In genomic region chr9:102725958-102726654, GRCm38 (mm10) we compare ENCODE assay signal across 8 mouse cellular contexts. TPM values are rescaled to one million over a fixed set of nuclear protein-coding genes. Genes with fewer than 3 reads are reported as not detected.
DNase-seq lines count a peak whose midpoint lies in the region; ATAC-seq lines count a peak whose summit lies in the region.

No protein-coding gene starts in this region.

- WGBS in hindbrain, embryonic 16.5 days, result under 1% methylated on average over 18 of the region's 22 CpGs
- under 1% methylated on average over 20 of the region's 22 CpGs for WGBS in limb, embryonic 12.5 days
- under 1% methylated on average over 19 of the region's 22 CpGs for whole genome bisulfite sequencing in midbrain, embryonic 15.5 days

- peaks cover 58% of the 10 kb centered on the region for H3K4me1 ChIP-seq in hindbrain, embryonic 16.5 days (ENCODE audit: control insufficient read depth, insufficient read depth, low read depth, low read length)
- peaks cover 65% of the 10 kb centered on the region for H3K4me1 ChIP-seq in limb, embryonic 12.5 days (replicated peaks)
- H3K4me1 ChIP-seq in midbrain, embryonic 15.5 days, result peaks cover 60% of the 10 kb centered on the region

- peak; percentile 69 to 76 for DNase-seq in adrenal gland, adult 18-20 months (ENCODE audit: low spot score in 2 of 2)
- peak; percentile 90 for DNase-seq in embryo, embryonic 10.5 days (ENCODE audit: low spot score)
- peak; percentile 93 for DNase-seq in gastrocnemius, postnatal 14 days
- peak; percentile 27 for DNase-seq in telencephalon, adult 2 months (ENCODE audit: low read depth, low spot score)
- no peak for DNase-seq in spleen, postnatal 4 days (ENCODE audit: low spot score in 2 of 2)

- H3K9me3 ChIP-seq in hindbrain, embryonic 16.5 days (ENCODE audit: control insufficient read depth, low read length), result no peaks in the 10 kb centered on the region
- no peaks in the 10 kb centered on the region for H3K9me3 ChIP-seq in limb, embryonic 12.5 days
- H3K9me3 ChIP-seq in midbrain, embryonic 15.5 days, result no peaks in the 10 kb centered on the region

- H3K4me3 ChIP-seq in hindbrain, embryonic 16.5 days (ENCODE audit: low read length), result no peak overlapping the region
- H3K4me3 ChIP-seq in limb, embryonic 12.5 days (replicated peaks), result peak overlapping the region; percentile 23
- H3K4me3 ChIP-seq in midbrain, embryonic 15.5 days, result no peak overlapping the region

- H3K27me3 ChIP-seq in hindbrain, embryonic 16.5 days (replicated peaks; ENCODE audit: control insufficient read depth, insufficient read depth, low read length), result no peaks in the 10 kb centered on the region
- no peaks in the 10 kb centered on the region for H3K27me3 ChIP-seq in limb, embryonic 12.5 days
- no peaks in the 10 kb centered on the region for H3K27me3 ChIP-seq in midbrain, embryonic 15.5 days (replicated peaks)

- peak overlapping the region; percentile 33 for H3K9ac ChIP-seq in hindbrain, embryonic 16.5 days (ENCODE audit: low read depth, low read length)
- H3K9ac ChIP-seq in limb, embryonic 12.5 days (replicated peaks), result no peak overlapping the region
- no peak overlapping the region for H3K9ac ChIP-seq in midbrain, embryonic 15.5 days

- peak overlapping the region; percentile 66 for H3K27ac ChIP-seq in hindbrain, embryonic 16.5 days (ENCODE audit: low read depth, low read length)
- H3K27ac ChIP-seq in limb, embryonic 12.5 days, result peak overlapping the region; percentile 91
- H3K27ac ChIP-seq in midbrain, embryonic 15.5 days, result peak overlapping the region; percentile 75

- H3K4me2 ChIP-seq in hindbrain, embryonic 16.5 days (ENCODE audit: low read length), result peak overlapping the region; percentile 40
- H3K4me2 ChIP-seq in limb, embryonic 12.5 days, result peak overlapping the region; percentile 56
- peak overlapping the region; percentile 14 for H3K4me2 ChIP-seq in midbrain, embryonic 15.5 days

- intact Hi-C loops in gastrocnemius, postnatal 14 days (cut with DNase I; ENCODE audit: low total_unique reads), result no loop called here

- peak; percentile 41 for ATAC-seq in hindbrain, embryonic 16.5 days
- peak; percentile 82 for ATAC-seq in limb, embryonic 12.5 days (ENCODE audit: insufficient number of reproducible peaks, insufficient read depth, low FRiP score, low TSS enrichment, low read depth)
- ATAC-seq in midbrain, embryonic 15.5 days (replicated peaks), result peak; percentile 43

- peaks cover 65% of the 10 kb centered on the region for H3K36me3 ChIP-seq in hindbrain, embryonic 16.5 days (ENCODE audit: control insufficient read depth, insufficient read depth, low read length)
- H3K36me3 ChIP-seq in limb, embryonic 12.5 days, result peaks cover 98% of the 10 kb centered on the region
- peaks cover 63% of the 10 kb centered on the region for H3K36me3 ChIP-seq in midbrain, embryonic 15.5 days (replicated peaks)

RNA-seq across cellular contexts. Expression of gene Amotl2, which starts 9.6 kb away (rescaled TPM):
- total RNA-seq in adrenal gland, adult 18-20 months (2021), result 100 to 1,000 TPM in 1 of 2 experiments, 10 to 100 TPM in 1; 73.0 to 202 TPM
- 10 to 100 TPM; 19.4 to 25.0 TPM for total RNA-seq in gastrocnemius, postnatal 14 days (2021)
- 40.7 and 47.5 TPM in 2 replicates for polyA plus RNA-seq in hindbrain, embryonic 16.5 days (2015; fragmentation: Nextera tagmentation; extraction: Ambion mirVana)
- 73.1 and 73.9 TPM in 2 replicates for polyA plus RNA-seq in limb, embryonic 12.5 days (2016; fragmentation: Nextera tagmentation; extraction: Ambion mirVana)
- 83.4 and 90.5 TPM in 2 replicates for polyA plus RNA-seq in midbrain, embryonic 15.5 days (2015; fragmentation: Nextera tagmentation; extraction: Ambion mirVana)

Comparison
In these comparisons a context has a peak if more than half of its experiments do, and no peak if none do; other contexts are left out.
1. DNase-seq: peak in adrenal gland, adult 18-20 months (2 of 2), embryo, embryonic 10.5 days (single experiment), gastrocnemius, postnatal 14 days (single experiment) and telencephalon, adult 2 months (single experiment); none in spleen, postnatal 4 days (0 of 2).
2. Peak in every context shown above with its lines, with median percentiles within 50 percentile points of each other: ATAC-seq, H3K27ac ChIP-seq and H3K4me2 ChIP-seq.